Mouse (Mus musculus): Measurements from ENCODE around the gene Ift172. TPM values are rescaled to one million over a fixed set of nuclear protein-coding genes. Genes with fewer than 3 reads are reported as not detected.
"Not testable (repeated sequence)": the region's sequence is repeated elsewhere in the genome, so short reads cannot be mapped to it uniquely, and the experiment has no call there.

Ift172 gene
- polyA plus RNA-seq, 1 experiment = 454 TPM

- no peaks in the 10 kb centered on the region for H3K27me3 ChIP-seq (ENCODE audit: control insufficient read depth, insufficient read depth, low read length)
- peak overlapping the region; percentile 46 for H3K4me3 ChIP-seq (ENCODE audit: control insufficient read depth, low read depth, low read length)
- TF ChIP-seq POLR2A (IDR thresholded peaks at IDR 0.05; ENCODE audit: control insufficient read depth, low read depth, low read length) (no peak), CTCF (IDR thresholded peaks at IDR 0.05; ENCODE audit: control insufficient read depth, insufficient read depth, insufficient replicate concordance, low read depth, low read length) (no peak)
- H3K4me1 ChIP-seq (ENCODE audit: control insufficient read depth, insufficient read depth, low read length) = no peaks in the 10 kb centered on the region
- H3K36me3 ChIP-seq (ENCODE audit: control insufficient read depth, insufficient read depth, low read length) = no peaks in the 10 kb centered on the region
- H3K27ac ChIP-seq (ENCODE audit: control insufficient read depth, insufficient read depth, low read depth, low read length) = no peak overlapping the region
Measured at GRCm38 (mm10) chr5:31222696-31223095, 68.2 kb downstream of the Ift172 start.

GRCm38 (mm10) chr5:31221304-31221945, 69.5 kb downstream of the Ift172 start:
- H3K36me3 ChIP-seq (ENCODE audit: control insufficient read depth, insufficient read depth, low read length) = no peaks in the 10 kb centered on the region
- no peaks in the 10 kb centered on the region for H3K4me1 ChIP-seq (ENCODE audit: control insufficient read depth, insufficient read depth, low read length)
- H3K4me3 ChIP-seq (ENCODE audit: control insufficient read depth, low read depth, low read length) = peak overlapping the region; percentile 99
- H3K27me3 ChIP-seq (ENCODE audit: control insufficient read depth, insufficient read depth, low read length) = no peaks in the 10 kb centered on the region
- H3K27ac ChIP-seq (ENCODE audit: control insufficient read depth, insufficient read depth, low read depth, low read length) = peak overlapping the region; percentile 100
- no peak for TF ChIP-seq POLR2A (IDR thresholded peaks at IDR 0.05; ENCODE audit: control insufficient read depth, low read depth, low read length)
- no peak for TF ChIP-seq CTCF (IDR thresholded peaks at IDR 0.05; ENCODE audit: control insufficient read depth, insufficient read depth, insufficient replicate concordance, low read depth, low read length)

DNA sequence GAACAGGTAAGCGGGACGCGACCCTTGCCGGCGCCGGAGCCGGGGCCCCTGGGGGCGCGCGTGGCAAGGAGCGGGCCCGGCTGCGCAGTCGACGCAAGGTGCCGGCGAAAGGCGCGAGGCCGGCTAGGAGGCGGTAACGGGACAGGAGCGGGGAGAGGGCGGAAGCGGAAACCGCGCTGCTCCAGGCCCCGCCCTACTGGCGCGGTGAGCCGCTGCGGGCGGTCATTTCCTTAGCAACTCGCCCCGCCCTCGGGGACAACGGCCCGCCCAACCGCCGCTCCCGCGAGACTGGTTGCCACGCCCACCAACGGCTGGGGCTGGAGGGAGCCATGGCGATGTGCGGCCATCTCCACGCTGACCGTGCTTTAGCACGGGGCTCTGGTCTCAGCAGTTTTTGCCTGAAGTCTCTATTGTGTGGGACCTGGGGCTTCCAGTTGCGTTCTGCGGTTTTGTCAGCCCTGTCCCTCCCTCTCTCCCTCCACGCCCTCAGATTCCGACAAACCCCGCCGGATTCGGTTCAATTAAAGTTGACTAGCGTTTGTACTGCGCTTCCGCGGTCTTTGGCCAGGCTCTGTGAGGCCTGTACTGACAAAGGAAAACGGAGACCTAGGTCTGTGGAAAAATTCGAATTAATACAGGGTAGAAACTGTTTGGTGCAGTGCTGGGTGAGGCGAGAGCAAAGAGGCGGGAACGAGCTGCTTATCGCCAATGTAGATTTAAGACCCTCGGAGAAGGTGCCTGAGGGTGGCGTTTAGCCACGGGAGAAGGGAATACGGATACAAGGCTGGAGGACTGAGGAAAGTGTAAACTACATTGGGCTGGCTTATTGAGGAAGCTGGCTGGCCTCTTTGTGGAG, 70.2 kb downstream of the Ift172 start, which contains the start of gene Ppm1g:
Gene Ppm1g (minus strand): TSS at position 240 of the 856 bp plus-strand sequence.
- no peaks in the 10 kb centered on the region for H3K27me3 ChIP-seq (ENCODE audit: control insufficient read depth, insufficient read depth, low read length)
- H3K4me1 ChIP-seq (ENCODE audit: control insufficient read depth, insufficient read depth, low read length) = no peaks in the 10 kb centered on the region
- TF ChIP-seq POLR2A (IDR thresholded peaks at IDR 0.05; ENCODE audit: control insufficient read depth, low read depth, low read length) (peak; percentile 100), CTCF (IDR thresholded peaks at IDR 0.05; ENCODE audit: control insufficient read depth, insufficient read depth, insufficient replicate concordance, low read depth, low read length) (no peak)
- no peaks in the 10 kb centered on the region for H3K36me3 ChIP-seq (ENCODE audit: control insufficient read depth, insufficient read depth, low read length)
- peak within 1 kb of the TSS; percentile 99 for H3K4me3 ChIP-seq (ENCODE audit: control insufficient read depth, low read depth, low read length)
- H3K27ac ChIP-seq (ENCODE audit: control insufficient read depth, insufficient read depth, low read depth, low read length) = peak within 1 kb of the TSS; percentile 100

DNA sequence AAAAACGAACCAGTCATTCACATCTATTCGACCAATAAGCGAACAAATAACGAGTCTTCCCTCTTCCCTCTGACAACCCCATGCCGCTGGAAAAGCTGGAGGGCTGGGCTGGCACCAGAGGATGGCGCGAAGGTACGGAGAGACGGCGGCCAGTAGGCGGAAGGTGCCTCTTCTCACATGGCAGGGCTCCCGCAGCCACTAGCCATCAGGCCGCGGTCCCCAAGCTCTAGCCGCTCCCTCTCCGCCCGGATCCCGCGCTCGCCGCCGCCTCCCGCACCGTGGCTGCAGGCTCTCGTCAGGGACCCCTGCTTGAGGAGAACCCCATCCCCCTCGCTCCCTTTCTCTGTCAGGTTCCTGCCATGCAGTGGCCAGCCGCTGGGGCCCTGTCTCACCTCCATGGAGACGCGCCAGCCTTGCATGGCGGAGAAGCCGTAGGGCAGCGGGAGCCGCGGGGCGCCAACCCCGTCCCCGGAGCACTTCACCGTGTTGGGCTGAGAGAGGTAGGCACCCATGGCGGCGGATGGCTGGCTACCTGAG, 70.9 kb downstream of the Ift172 start:
- TF ChIP-seq POLR2A (IDR thresholded peaks at IDR 0.05; ENCODE audit: control insufficient read depth, low read depth, low read length) = no peak
- TF ChIP-seq CTCF (IDR thresholded peaks at IDR 0.05; ENCODE audit: control insufficient read depth, insufficient read depth, insufficient replicate concordance, low read depth, low read length) = no peak

GRCm38 (mm10) chr5:31219474-31219873, 71.4 kb downstream of the Ift172 start:
- Histone ChIP-seq H3K4me1 (ENCODE audit: control insufficient read depth, insufficient read depth, low read length) (no peaks in the 10 kb centered on the region), H3K4me3 (ENCODE audit: control insufficient read depth, low read depth, low read length) (peak overlapping the region; percentile 99), H3K27me3 (ENCODE audit: control insufficient read depth, insufficient read depth, low read length) (no peaks in the 10 kb centered on the region), H3K27ac (ENCODE audit: control insufficient read depth, insufficient read depth, low read depth, low read length) (peak overlapping the region; percentile 99), H3K36me3 (ENCODE audit: control insufficient read depth, insufficient read depth, low read length) (no peaks in the 10 kb centered on the region)
- no peak for TF ChIP-seq CTCF (IDR thresholded peaks at IDR 0.05; ENCODE audit: control insufficient read depth, insufficient read depth, insufficient replicate concordance, low read depth, low read length)
- TF ChIP-seq POLR2A (IDR thresholded peaks at IDR 0.05; ENCODE audit: control insufficient read depth, low read depth, low read length) = no peak

More for the DNA sequence above, 70.9 kb downstream of the Ift172 start:
- H3K36me3 ChIP-seq (ENCODE audit: control insufficient read depth, insufficient read depth, low read length) = no peaks in the 10 kb centered on the region
- H3K27me3 ChIP-seq (ENCODE audit: control insufficient read depth, insufficient read depth, low read length) = no peaks in the 10 kb centered on the region
- H3K4me1 ChIP-seq (ENCODE audit: control insufficient read depth, insufficient read depth, low read length) = no peaks in the 10 kb centered on the region
- peak overlapping the region; percentile 99 for H3K4me3 ChIP-seq (ENCODE audit: control insufficient read depth, low read depth, low read length)
- H3K27ac ChIP-seq (ENCODE audit: control insufficient read depth, insufficient read depth, low read depth, low read length) = peak overlapping the region; percentile 99

- TF ChIP-seq POLR2A (IDR thresholded peaks at IDR 0.05; ENCODE audit: control insufficient read depth, low read depth, low read length) (no peak), CTCF (IDR thresholded peaks at IDR 0.05; ENCODE audit: control insufficient read depth, insufficient read depth, insufficient replicate concordance, low read depth, low read length) (no peak)
- Histone ChIP-seq H3K4me1 (ENCODE audit: control insufficient read depth, insufficient read depth, low read length) (no peaks in the 10 kb centered on the region), H3K36me3 (ENCODE audit: control insufficient read depth, insufficient read depth, low read length) (no peaks in the 10 kb centered on the region), H3K27me3 (ENCODE audit: control insufficient read depth, insufficient read depth, low read length) (no peaks in the 10 kb centered on the region), H3K4me3 (ENCODE audit: control insufficient read depth, low read depth, low read length) (no peak overlapping the region; the same call in 1 of the 2 replicates), H3K27ac (ENCODE audit: control insufficient read depth, insufficient read depth, low read depth, low read length) (no peak overlapping the region)
Measured at GRCm38 (mm10) chr5:31219070-31219469, 71.8 kb downstream of the Ift172 start.

- H3K27ac ChIP-seq (ENCODE audit: control insufficient read depth, insufficient read depth, low read depth, low read length) = no peak overlapping the region
- H3K4me3 ChIP-seq (ENCODE audit: control insufficient read depth, low read depth, low read length) = no peak overlapping the region
- TF ChIP-seq CTCF (IDR thresholded peaks at IDR 0.05; ENCODE audit: control insufficient read depth, insufficient read depth, insufficient replicate concordance, low read depth, low read length) (no peak), POLR2A (IDR thresholded peaks at IDR 0.05; ENCODE audit: control insufficient read depth, low read depth, low read length) (no peak)
- H3K36me3 ChIP-seq (ENCODE audit: control insufficient read depth, insufficient read depth, low read length) = no peaks in the 10 kb centered on the region
- H3K27me3 ChIP-seq (ENCODE audit: control insufficient read depth, insufficient read depth, low read length) = no peaks in the 10 kb centered on the region
- H3K4me1 ChIP-seq (ENCODE audit: control insufficient read depth, insufficient read depth, low read length) = no peaks in the 10 kb centered on the region
Measured at GRCm38 (mm10) chr5:31218294-31218693, 72.6 kb downstream of the Ift172 start.

DNA sequence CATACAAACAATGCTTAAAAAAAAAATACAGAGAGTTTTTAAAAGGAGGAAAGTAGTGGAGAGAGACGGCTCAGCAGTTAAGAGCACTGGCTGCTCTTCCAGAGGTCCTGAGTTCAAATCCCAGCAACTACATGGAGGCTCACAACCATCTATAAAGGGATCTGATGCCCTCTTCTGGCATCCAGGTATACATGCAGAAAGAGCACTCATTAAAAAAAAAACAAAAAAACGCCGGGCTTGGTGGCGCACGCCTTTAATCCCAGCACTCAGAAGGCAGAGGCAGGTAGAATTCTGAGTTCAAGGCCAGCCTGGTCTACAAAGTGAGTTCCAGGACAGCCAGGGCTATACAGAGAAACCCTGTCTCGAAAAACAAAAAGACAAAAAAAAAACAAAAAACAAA, 74.4 kb downstream of the Ift172 start:
- not testable (repeated sequence) for H3K4me3 ChIP-seq (ENCODE audit: control insufficient read depth, low read depth, low read length); H3K4me1 ChIP-seq (ENCODE audit: control insufficient read depth, insufficient read depth, low read length); H3K36me3 ChIP-seq (ENCODE audit: control insufficient read depth, insufficient read depth, low read length); H3K27ac ChIP-seq (ENCODE audit: control insufficient read depth, insufficient read depth, low read depth, low read length); H3K27me3 ChIP-seq (ENCODE audit: control insufficient read depth, insufficient read depth, low read length)
